Mouse (Mus musculus) midbrain, embryonic 12.5 days (tissue): ENCODE data around the gene Cpxcr1. TPM values are rescaled to one million over a fixed set of nuclear protein-coding genes. Genes with fewer than 3 reads are reported as not detected.

Experiments used
- ATAC-seq: fragments of 200-750 bp; cut with Nextera tagmentation; 2 replicates; pipeline ENCODE4 v1.8.0; 2017; ENCODE audit warnings: low read depth, moderate TSS enrichment, moderate library complexity; ENCODE audit not compliant: low FRiP score
- H3K27ac ChIP-seq: fragments of 300-500 bp; sonication (generic); replicated peaks from 2 replicates; pipeline ENCODE4 v1.5.1; 2016; ENCODE audit warnings: mild to moderate bottlenecking
- H3K27me3 ChIP-seq: fragments of 300-500 bp; sonication (generic); 2 replicates; pipeline ENCODE4 v1.6.1; 2016; ENCODE audit warnings: mild to moderate bottlenecking
- H3K36me3 ChIP-seq: fragments of 300-500 bp; sonication (generic); 2 replicates; pipeline ENCODE4 v1.6.1; 2016
- H3K4me1 ChIP-seq: fragments of 300-500 bp; sonication (generic); 2 replicates; pipeline ENCODE4 v1.6.1; 2016
- H3K4me2 ChIP-seq: fragments of 300-500 bp; sonication (generic); replicated peaks from 2 replicates; pipeline ENCODE4 v1.6.1; 2016; ENCODE audit warnings: mild to moderate bottlenecking, moderate library complexity
- H3K4me3 ChIP-seq: fragments of 300-500 bp; sonication (generic); 2 replicates; pipeline ENCODE4 v1.5.1; 2016; ENCODE audit warnings: mild to moderate bottlenecking
- H3K9ac ChIP-seq: fragments of 300-500 bp; sonication (generic); replicated peaks from 2 replicates; pipeline ENCODE4 v1.6.1; 2016; ENCODE audit warnings: mild to moderate bottlenecking, moderate library complexity
- H3K9me3 ChIP-seq: fragments of 300-500 bp; sonication (generic); 2 replicates; pipeline ENCODE4 v1.6.1; 2016; ENCODE audit warnings: mild to moderate bottlenecking
- polyA plus RNA-seq: library from polyadenylated mRNA; unstranded; fragments of >200 nt; fragmentation: Nextera tagmentation; extraction: Ambion mirVana; gene quantifications from 2 replicates; pipeline ENCODE4 v1.2.1, GENCODE M21; 2016

The Cpxcr1 gene
- polyA plus RNA-seq, result not detected in 2 replicates

- H3K36me3 ChIP-seq, result no peaks in the 10 kb centered on the region
- ATAC-seq, result no peak
- no peaks in the 10 kb centered on the region for H3K4me1 ChIP-seq
- H3K4me3 ChIP-seq, result no peak within 1 kb of the TSS
- no peaks in the 10 kb centered on the region for H3K9me3 ChIP-seq
- H3K27ac ChIP-seq, result no peak within 1 kb of the TSS
- H3K4me2 ChIP-seq, result no peak within 1 kb of the TSS
- H3K9ac ChIP-seq, result no peak within 1 kb of the TSS
- H3K27me3 ChIP-seq, result no peaks in the 10 kb centered on the region
Observed at GRCm38 (mm10) chrX:116448644-116449043, at the start of gene Cpxcr1. TSS of gene Cpxcr1 (plus strand) at chrX:116448944.

Other genes with a start within 250 kb of the Cpxcr1 start
- not detected in 2 replicates for gene H2afb2, start 232.2 kb downstream of the Cpxcr1 start, polyA plus RNA-seq